Mouse (Mus musculus) heart, embryonic 16.5 days (tissue): ENCODE measurements around the gene Pla2g7. TPM values are rescaled to one million over a fixed set of nuclear protein-coding genes. Genes with fewer than 3 reads are reported as not detected.

Source experiments
- ATAC-seq: fragments of 200-750 bp; cut with Nextera tagmentation; replicated peaks from 2 replicates; pipeline ENCODE4 v1.8.0; 2017; ENCODE audit warnings: moderate number of reproducible peaks; ENCODE audit not compliant: insufficient read depth, low FRiP score; ENCODE audit errors: extremely low read depth
- H3K27ac ChIP-seq: fragments of 300-500 bp; sonication (generic); 2 replicates; pipeline ENCODE4 v1.5.1; 2014; ENCODE audit warnings: mild to moderate bottlenecking, low read length, control low read depth, moderate library complexity
- H3K27me3 ChIP-seq: fragments of 300-500 bp; sonication (generic); 2 replicates; pipeline ENCODE4 v1.6.1; 2014; ENCODE audit warnings: low read length, mixed read lengths; ENCODE audit not compliant: control insufficient read depth, insufficient read depth
- H3K36me3 ChIP-seq: fragments of 300-500 bp; sonication (generic); 2 replicates; pipeline ENCODE4 v1.6.1; 2014; ENCODE audit not compliant: control insufficient read depth, insufficient read depth
- H3K4me1 ChIP-seq: fragments of 300-500 bp; sonication (generic); 2 replicates; pipeline ENCODE4 v1.6.1; 2014; ENCODE audit warnings: low read length, mixed read lengths; ENCODE audit not compliant: control insufficient read depth, insufficient read depth
- H3K4me2 ChIP-seq: fragments of 300-500 bp; sonication (generic); 2 replicates; pipeline ENCODE4 v1.6.1; 2014; ENCODE audit warnings: low read depth, mild to moderate bottlenecking, control low read depth, low read length
- H3K4me3 ChIP-seq: fragments of 300-500 bp; sonication (generic); 2 replicates; pipeline ENCODE4 v1.5.1; 2014; ENCODE audit warnings: mild to moderate bottlenecking, control low read depth, low read length
- H3K9ac ChIP-seq: fragments of 300-500 bp; sonication (generic); 2 replicates; pipeline ENCODE4 v1.6.1; 2014; ENCODE audit warnings: low read length, control low read depth
- H3K9me3 ChIP-seq: fragments of 300-500 bp; sonication (generic); replicated peaks from 2 replicates; pipeline ENCODE4 v1.6.1; 2016; ENCODE audit warnings: low read length; ENCODE audit not compliant: control insufficient read depth
- WGBS: fragments of 180-500 bp; shearing (Covaris S2); extraction: QIAGEN DNeasy Blood & Tissue Kit; methylation state at CpG from one replicate; pipeline ENCODE4 v1.1.7; 2014; 5-methylcytosine and 5-hydroxymethylcytosine counted together
- polyA plus RNA-seq: library from polyadenylated mRNA; unstranded; fragments of >200 nt; fragmentation: Nextera tagmentation; extraction: Ambion mirVana; gene quantifications from 2 replicates; pipeline ENCODE4 v1.2.1, GENCODE M21; 2015

The Pla2g7 gene
- polyA plus RNA-seq, 1 experiment from 2014 or later = 17.4 TPM

DNA sequence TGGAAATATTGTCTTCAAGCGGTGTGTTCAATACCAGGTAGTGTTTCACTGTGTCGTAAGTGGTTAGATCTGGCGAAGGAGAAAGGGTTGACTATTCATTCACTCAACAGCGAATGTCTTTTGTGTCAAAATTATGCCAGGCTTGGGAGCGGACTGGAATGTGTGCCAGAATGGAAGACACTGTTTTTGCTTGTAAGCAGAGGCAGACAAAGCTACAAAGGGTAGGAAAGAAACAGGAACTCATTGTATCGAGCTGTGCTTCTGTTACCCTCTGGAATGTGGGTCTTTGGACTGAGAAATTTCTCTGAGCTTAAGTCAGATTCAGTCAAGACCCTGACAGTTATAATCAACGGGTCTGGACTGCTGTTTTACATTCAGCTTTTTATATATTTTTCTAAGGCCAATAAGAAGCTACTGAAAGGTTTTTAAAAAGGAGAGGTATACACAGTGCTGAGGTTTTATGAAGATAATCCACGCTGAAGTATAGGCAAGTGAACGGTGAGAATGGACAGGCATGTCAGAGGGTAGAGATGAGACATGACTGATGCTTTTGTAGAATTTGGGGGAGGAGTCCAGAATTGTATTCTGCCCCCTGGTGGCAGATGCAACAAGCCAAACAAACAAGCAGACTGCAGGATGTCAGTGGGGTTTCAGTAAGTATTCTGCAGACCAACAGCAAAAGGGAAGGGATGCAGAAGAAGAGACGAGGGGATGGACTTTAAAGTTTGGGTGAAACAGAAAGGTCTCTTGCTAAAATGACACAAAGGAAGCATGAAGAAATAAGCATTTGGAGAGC, 81.9 kb downstream of the Pla2g7 start:
- Histone ChIP-seq H3K9me3 (no peaks in the 10 kb centered on the region), H3K4me3 (no peak overlapping the region), H3K36me3 (peaks cover 3% of the 10 kb centered on the region; the same call in 1 of the 2 replicates), H3K4me2 (no peak overlapping the region), H3K27me3 (no peaks in the 10 kb centered on the region), H3K4me1 (peaks cover 11% of the 10 kb centered on the region), H3K27ac (no peak overlapping the region), H3K9ac (no peak overlapping the region)
- no peak for ATAC-seq
- WGBS = 76% methylated on average over 10 of the region's 10 CpGs

- Histone ChIP-seq H3K4me2 (no peak overlapping the region), H3K9ac (no peak overlapping the region), H3K27ac (no peak overlapping the region), H3K9me3 (no peaks in the 10 kb centered on the region), H3K4me1 (peaks cover 4% of the 10 kb centered on the region), H3K27me3 (no peaks in the 10 kb centered on the region), H3K36me3 (peaks cover 3% of the 10 kb centered on the region; the same call in 1 of the 2 replicates), H3K4me3 (no peak overlapping the region)
- 67% methylated on average over 14 of the region's 14 CpGs for WGBS
- no peak for ATAC-seq
Observed at GRCm38 (mm10) chr17:43651314-43652046, 83.6 kb downstream of the Pla2g7 start.

Other genes starting within 250 kb of the Pla2g7 start
- gene Adgrf5, start 207.6 kb upstream of the Pla2g7 start, polyA plus RNA-seq = 21.5 and 26.3 TPM in 2 replicates
- 1.2 TPM in 1 of 2 replicates, not detected in the other for gene Mep1a, start 65.3 kb upstream of the Pla2g7 start, polyA plus RNA-seq
- 0.30 TPM in 1 of 2 replicates, not detected in the other for gene Ankrd66, start 24.5 kb upstream of the Pla2g7 start, polyA plus RNA-seq
- 0.03 TPM in 1 of 2 replicates, not detected in the other for gene Tdrd6, start 62.2 kb downstream of the Pla2g7 start, polyA plus RNA-seq
- 18.7 and 20.7 TPM in 2 replicates for gene Slc25a27, start 99.1 kb downstream of the Pla2g7 start, polyA plus RNA-seq
- gene Cyp39a1, start 99.3 kb downstream of the Pla2g7 start, polyA plus RNA-seq = 60.6 and 63.7 TPM in 2 replicates
- gene Rcan2, start 233.3 kb downstream of the Pla2g7 start, polyA plus RNA-seq = 63.1 and 63.9 TPM in 2 replicates